Mouse (Mus musculus) erythroblast, embryonic 14.5 days (primary cell): ENCODE data around the gene Fgf14. TPM values are rescaled to one million over a fixed set of nuclear protein-coding genes. Genes with fewer than 3 reads are reported as not detected.

ENCODE experiments used
- H3K27me3 ChIP-seq: 2 replicates; pipeline ENCODE4 v1.6.1; 2012; ENCODE audit warnings: inconsistent platforms; ENCODE audit not compliant: control insufficient read depth
- H3K36me3 ChIP-seq: 2 replicates; pipeline ENCODE4 v1.6.1; 2012; ENCODE audit warnings: mild to moderate bottlenecking, inconsistent platforms; ENCODE audit not compliant: control insufficient read depth
- H3K4me1 ChIP-seq: 2 replicates; pipeline ENCODE4 v1.6.1; 2012; ENCODE audit warnings: inconsistent platforms; ENCODE audit not compliant: control insufficient read depth
- H3K4me3 ChIP-seq: replicated peaks from 2 replicates; pipeline ENCODE3; 2012; ENCODE audit warnings: moderate library complexity, mild to moderate bottlenecking, inconsistent platforms
- H3K9me3 ChIP-seq: 2 replicates; pipeline ENCODE4 v1.6.1; 2012; ENCODE audit warnings: low read length, inconsistent platforms, mixed read lengths; ENCODE audit not compliant: control insufficient read depth
- GATA1 ChIP-seq: IDR thresholded peaks from 2 replicates; pipeline ENCODE4 v1.6.1; 2012; ENCODE audit warnings: low read length, inconsistent platforms, mixed read lengths
- TAL1 ChIP-seq: IDR thresholded peaks from 3 replicates; pipeline ENCODE4 v1.6.1; 2012; ENCODE audit warnings: low read length, inconsistent platforms, mixed read lengths
- polyA plus RNA-seq: library from polyadenylated mRNA; stranded (reverse); fragments of >175 nt; gene quantifications from 2 replicates; pipeline ENCODE4 v1.2.3, GENCODE M21; 2012

Fgf14 gene
- polyA plus RNA-seq, 1 experiment: not detected

GRCm38 (mm10) chr14:124411890-124412289 lies 265.0 kb downstream of the Fgf14 start:
- Histone ChIP-seq H3K9me3 (no peaks in the 10 kb centered on the region; the same call in 1 of the 2 replicates), H3K27me3 (no peaks in the 10 kb centered on the region), H3K36me3 (no peaks in the 10 kb centered on the region), H3K4me1 (no peaks in the 10 kb centered on the region), H3K4me3 (no peak overlapping the region)
- TF ChIP-seq GATA1: no peak

- H3K4me3 ChIP-seq: no peak overlapping the region
- no peaks in the 10 kb centered on the region; the same call in 1 of the 2 replicates for H3K9me3 ChIP-seq
- no peaks in the 10 kb centered on the region for H3K27me3 ChIP-seq
- no peak for TF ChIP-seq GATA1
- TF ChIP-seq TAL1: no peak
- no peaks in the 10 kb centered on the region for H3K4me1 ChIP-seq
- H3K36me3 ChIP-seq: no peaks in the 10 kb centered on the region
Observed at GRCm38 (mm10) chr14:124410945-124411344, 266.0 kb downstream of the Fgf14 start.

- no peak for TF ChIP-seq TAL1
- TF ChIP-seq GATA1: no peak
- Histone ChIP-seq H3K4me3 (no peak overlapping the region), H3K36me3 (no peaks in the 10 kb centered on the region), H3K4me1 (no peaks in the 10 kb centered on the region), H3K27me3 (no peaks in the 10 kb centered on the region), H3K9me3 (peaks cover 3% of the 10 kb centered on the region)
Observed at GRCm38 (mm10) chr14:124328391-124328790, 348.5 kb downstream of the Fgf14 start.

- no peaks in the 10 kb centered on the region for H3K36me3 ChIP-seq
- H3K27me3 ChIP-seq: no peaks in the 10 kb centered on the region
- H3K9me3 ChIP-seq: peaks cover 4% of the 10 kb centered on the region; the same call in 1 of the 2 replicates
- no peak for TF ChIP-seq GATA1
- TF ChIP-seq TAL1: no peak
- no peaks in the 10 kb centered on the region for H3K4me1 ChIP-seq
- no peak overlapping the region for H3K4me3 ChIP-seq
Observed at GRCm38 (mm10) chr14:124319017-124319718, 357.8 kb downstream of the Fgf14 start.

- Histone ChIP-seq H3K4me1 (no peaks in the 10 kb centered on the region), H3K36me3 (no peaks in the 10 kb centered on the region), H3K9me3 (peaks cover 4% of the 10 kb centered on the region; the same call in 1 of the 2 replicates), H3K27me3 (no peaks in the 10 kb centered on the region), H3K4me3 (no peak overlapping the region)
- no peak for TF ChIP-seq TAL1
- no peak for TF ChIP-seq GATA1
Observed at GRCm38 (mm10) chr14:124315513-124315912, 361.4 kb downstream of the Fgf14 start.

- TF ChIP-seq TAL1 (no peak), GATA1 (no peak)
- H3K4me3 ChIP-seq: no peak overlapping the region
- H3K4me1 ChIP-seq: no peaks in the 10 kb centered on the region
Observed at GRCm38 (mm10) chr14:124287027-124287426, 389.9 kb downstream of the Fgf14 start.

GRCm38 (mm10) chr14:124278384-124278944 lies 398.5 kb downstream of the Fgf14 start:
- TF ChIP-seq GATA1 (no peak), TAL1 (no peak)
- Histone ChIP-seq H3K36me3 (no peaks in the 10 kb centered on the region), H3K9me3 (no peaks in the 10 kb centered on the region), H3K4me3 (no peak overlapping the region), H3K4me1 (no peaks in the 10 kb centered on the region), H3K27me3 (no peaks in the 10 kb centered on the region)

More at GRCm38 (mm10) chr14:124287027-124287426, 389.9 kb downstream of the Fgf14 start:
- Histone ChIP-seq H3K27me3 (no peaks in the 10 kb centered on the region), H3K9me3 (no peaks in the 10 kb centered on the region), H3K36me3 (no peaks in the 10 kb centered on the region)

- TF ChIP-seq TAL1: no peak
- no peak for TF ChIP-seq GATA1
- H3K9me3 ChIP-seq: no peaks in the 10 kb centered on the region
- H3K4me3 ChIP-seq: no peak overlapping the region
- H3K4me1 ChIP-seq: no peaks in the 10 kb centered on the region
- no peaks in the 10 kb centered on the region for H3K27me3 ChIP-seq
- no peaks in the 10 kb centered on the region for H3K36me3 ChIP-seq
Observed at GRCm38 (mm10) chr14:124266977-124267376, 409.9 kb downstream of the Fgf14 start.

GRCm38 (mm10) chr14:124264541-124265059 lies 412.3 kb downstream of the Fgf14 start:
- Histone ChIP-seq H3K36me3 (no peaks in the 10 kb centered on the region), H3K27me3 (no peaks in the 10 kb centered on the region), H3K4me1 (no peaks in the 10 kb centered on the region), H3K4me3 (no peak overlapping the region), H3K9me3 (no peaks in the 10 kb centered on the region)
- TF ChIP-seq TAL1: no peak
- TF ChIP-seq GATA1: no peak
